Mouse (Mus musculus) forebrain, embryonic 11.5 days (tissue): ENCODE measurements at regions not wholly inside any gene's neighbourhood (a gene's known extent, or its start where the extent isn't known, plus 50 kb on each side); places are given as distances from the start of the nearest gene placed in this dataset.
A peak's percentile ranks its signal among the peaks of the same experiment; 100 is the strongest.

ENCODE experiments used
- ATAC-seq: fragments of 200-750 bp; cut with Nextera tagmentation; replicated peaks from 2 replicates; pipeline ENCODE4 v1.8.0; 2017; ENCODE audit warnings: moderate TSS enrichment; ENCODE audit not compliant: low FRiP score
- DNase-seq: peaks from one replicate; pipeline ENCODE4 v3.0.0-alpha.2; 2017; ENCODE audit warnings: low spot score
- H3K27ac ChIP-seq: fragments of 300-500 bp; sonication (generic); 2 replicates; pipeline ENCODE4 v1.5.1; 2014; ENCODE audit warnings: low read depth, low read length
- H3K27me3 ChIP-seq: fragments of 300-500 bp; sonication (generic); 2 replicates; pipeline ENCODE4 v1.6.1; 2014; ENCODE audit warnings: mild to moderate bottlenecking, low read length, mixed read lengths; ENCODE audit not compliant: control insufficient read depth, insufficient read depth
- H3K36me3 ChIP-seq: fragments of 300-500 bp; sonication (generic); 2 replicates; pipeline ENCODE4 v1.6.1; 2014; ENCODE audit warnings: mild to moderate bottlenecking, low read length, moderate library complexity, mixed read lengths; ENCODE audit not compliant: control insufficient read depth, insufficient read depth
- H3K4me1 ChIP-seq: fragments of 300-500 bp; sonication (generic); replicated peaks from 2 replicates; pipeline ENCODE4 v1.6.1; 2014; ENCODE audit warnings: low read length, mixed read lengths; ENCODE audit not compliant: control insufficient read depth, insufficient read depth
- H3K4me2 ChIP-seq: fragments of 300-500 bp; sonication (generic); 2 replicates; pipeline ENCODE4 v1.6.1; 2014; ENCODE audit warnings: low read depth, mild to moderate bottlenecking, low read length, moderate library complexity, mixed read lengths; ENCODE audit not compliant: severe bottlenecking
- H3K4me3 ChIP-seq: fragments of 300-500 bp; sonication (generic); 2 replicates; pipeline ENCODE4 v1.5.1; 2014; ENCODE audit warnings: low read depth, low read length
- H3K9ac ChIP-seq: fragments of 300-500 bp; sonication (generic); 2 replicates; pipeline ENCODE4 v1.6.1; 2014; ENCODE audit warnings: low read length
- H3K9me3 ChIP-seq: fragments of 300-500 bp; sonication (generic); 2 replicates; pipeline ENCODE4 v1.6.1; 2016; ENCODE audit warnings: low read length, mixed read lengths; ENCODE audit not compliant: control insufficient read depth
- WGBS: fragments of 180-500 bp; shearing (Covaris S2); extraction: QIAGEN DNeasy Blood & Tissue Kit; methylation state at CpG from one replicate; pipeline ENCODE4 v1.1.7; 2014; 5-methylcytosine and 5-hydroxymethylcytosine counted together

GRCm38 (mm10) chr12:106378303-106379075, 368.5 kb downstream of the Vrk1 start:
- DNase-seq (peak; percentile 65), ATAC-seq (no peak)
- H3K4me3 ChIP-seq: peak overlapping the region; percentile 19; the same call in 1 of the 2 replicates
- H3K9me3 ChIP-seq: no peaks in the 10 kb centered on the region
- peak overlapping the region; percentile 55 for H3K9ac ChIP-seq
- no peaks in the 10 kb centered on the region for H3K36me3 ChIP-seq
- peaks cover 10% of the 10 kb centered on the region; the same call in 1 of the 2 replicates for H3K4me1 ChIP-seq
- 10% methylated on average over 19 of the region's 19 CpGs for WGBS
- H3K27ac ChIP-seq: no peak overlapping the region
- H3K27me3 ChIP-seq: 0 out of 2 replicates have a peak, but pooled peaks cover 4% of the 10 kb centered on the region
- peak overlapping the region; percentile 61 for H3K4me2 ChIP-seq

GRCm38 (mm10) chr12:106379151-106379594, 369.1 kb downstream of the Vrk1 start:
- peak overlapping the region; percentile 19; the same call in 1 of the 2 replicates for H3K4me3 ChIP-seq
- peak overlapping the region; percentile 61 for H3K4me2 ChIP-seq
- peaks cover 10% of the 10 kb centered on the region; the same call in 1 of the 2 replicates for H3K4me1 ChIP-seq
- 2% methylated on average over 14 of the region's 14 CpGs for WGBS
- peak; percentile 76 for DNase-seq
- H3K9me3 ChIP-seq: no peaks in the 10 kb centered on the region
- H3K36me3 ChIP-seq: no peaks in the 10 kb centered on the region
- peak; percentile 78 for ATAC-seq
- peak overlapping the region; percentile 55 for H3K9ac ChIP-seq
- no peak overlapping the region for H3K27ac ChIP-seq
- H3K27me3 ChIP-seq: 0 out of 2 replicates have a peak, but pooled peaks cover 4% of the 10 kb centered on the region

DNA sequence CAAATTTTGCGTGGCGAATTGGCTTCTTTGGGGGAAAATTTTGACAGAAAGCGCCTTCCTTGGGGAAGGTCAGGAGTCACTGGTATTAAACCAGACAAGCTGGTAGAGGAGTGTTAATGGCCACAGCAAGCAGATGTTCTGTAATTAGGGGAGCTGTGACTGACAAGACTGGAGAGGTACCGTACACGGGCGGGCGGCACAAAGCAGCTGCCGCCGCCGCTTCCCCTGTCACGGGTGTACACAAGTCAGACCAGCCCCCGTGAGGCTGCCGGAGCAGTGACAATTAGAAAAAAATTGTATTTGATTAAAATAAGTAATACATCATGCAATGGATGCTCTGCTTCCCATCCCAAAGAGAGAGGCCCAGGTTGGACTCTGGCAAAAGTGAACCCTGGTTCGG, 369.8 kb downstream of the Vrk1 start:
- no peak overlapping the region for H3K9ac ChIP-seq
- H3K36me3 ChIP-seq: no peaks in the 10 kb centered on the region
- H3K4me1 ChIP-seq: peaks cover 10% of the 10 kb centered on the region; the same call in 1 of the 2 replicates
- peak; percentile 78; the same call in 1 of the 2 replicates for ATAC-seq
- DNase-seq: no peak
- no peak overlapping the region for H3K27ac ChIP-seq
- H3K4me2 ChIP-seq: no peak overlapping the region
- 69% methylated on average over 14 of the region's 14 CpGs for WGBS
- 0 out of 2 replicates have a peak, but pooled peaks cover 3% of the 10 kb centered on the region for H3K27me3 ChIP-seq
- H3K4me3 ChIP-seq: no peak overlapping the region
- no peaks in the 10 kb centered on the region for H3K9me3 ChIP-seq

GRCm38 (mm10) chr12:106381821-106382220, 371.8 kb downstream of the Vrk1 start:
- DNase-seq (no peak), ATAC-seq (no peak)
- Histone ChIP-seq H3K9ac (no peak overlapping the region), H3K4me1 (peaks cover 10% of the 10 kb centered on the region; the same call in 1 of the 2 replicates), H3K36me3 (no peaks in the 10 kb centered on the region), H3K27me3 (0 out of 2 replicates have a peak, but pooled peaks cover 3% of the 10 kb centered on the region), H3K4me3 (no peak overlapping the region), H3K27ac (no peak overlapping the region), H3K9me3 (no peaks in the 10 kb centered on the region), H3K4me2 (no peak overlapping the region)
- 76% methylated on average over 15 of the region's 15 CpGs for WGBS

DNA sequence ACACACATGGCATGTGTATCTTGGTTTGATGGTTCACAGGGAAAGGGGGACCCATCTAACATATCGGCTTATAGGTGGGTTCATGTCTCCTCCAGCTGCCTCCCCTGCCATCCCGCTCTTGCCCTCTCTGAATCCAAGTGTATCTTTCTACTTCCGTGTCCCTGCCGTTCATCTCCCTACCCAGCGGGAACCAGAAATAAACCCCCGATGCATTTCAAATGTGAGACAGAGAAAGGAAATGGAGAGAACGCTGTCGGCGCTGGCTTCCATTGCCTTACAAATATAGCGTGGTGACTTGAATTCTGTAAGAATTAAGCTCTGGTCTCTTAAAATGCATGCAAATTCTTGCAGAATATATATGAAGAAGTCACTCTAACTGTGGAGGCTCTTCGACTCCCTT, 379.2 kb downstream of the Vrk1 start:
- no peaks in the 10 kb centered on the region for H3K36me3 ChIP-seq
- no peak overlapping the region for H3K4me3 ChIP-seq
- no peak overlapping the region for H3K27ac ChIP-seq
- no peaks in the 10 kb centered on the region for H3K4me1 ChIP-seq
- 94% methylated on average over 11 of the region's 11 CpGs for WGBS
- H3K27me3 ChIP-seq: no peaks in the 10 kb centered on the region
- no peak overlapping the region for H3K9ac ChIP-seq
- H3K9me3 ChIP-seq: no peaks in the 10 kb centered on the region
- ATAC-seq (no peak), DNase-seq (no peak)
- no peak overlapping the region for H3K4me2 ChIP-seq

DNA sequence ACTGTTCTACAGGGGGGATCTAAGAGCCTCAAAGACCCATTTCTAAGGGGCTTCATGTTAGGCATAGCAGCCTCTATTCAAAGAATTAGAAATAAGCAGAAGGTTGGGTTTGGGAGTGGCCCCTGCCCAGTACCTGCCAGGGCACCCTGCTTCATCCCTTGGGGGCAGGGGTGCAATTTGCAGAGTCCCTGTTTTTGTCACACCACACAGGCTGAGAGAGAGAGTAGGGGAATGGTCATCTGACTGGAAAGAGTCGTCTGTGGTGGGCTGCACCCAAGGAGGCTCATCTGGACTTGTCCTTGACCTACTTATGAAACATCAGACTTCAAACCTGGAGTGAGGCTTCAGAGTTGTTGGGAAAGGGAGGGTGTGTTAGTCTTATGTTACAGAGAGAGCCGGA, 382.3 kb downstream of the Vrk1 start:
- Histone ChIP-seq H3K4me1 (no peaks in the 10 kb centered on the region), H3K4me2 (no peak overlapping the region), H3K9me3 (no peaks in the 10 kb centered on the region), H3K27ac (no peak overlapping the region), H3K9ac (no peak overlapping the region), H3K36me3 (no peaks in the 10 kb centered on the region), H3K27me3 (no peaks in the 10 kb centered on the region), H3K4me3 (no peak overlapping the region)
- DNase-seq: no peak
- no peak for ATAC-seq
- WGBS: 84% methylated on average over 2 of the region's 2 CpGs

DNA sequence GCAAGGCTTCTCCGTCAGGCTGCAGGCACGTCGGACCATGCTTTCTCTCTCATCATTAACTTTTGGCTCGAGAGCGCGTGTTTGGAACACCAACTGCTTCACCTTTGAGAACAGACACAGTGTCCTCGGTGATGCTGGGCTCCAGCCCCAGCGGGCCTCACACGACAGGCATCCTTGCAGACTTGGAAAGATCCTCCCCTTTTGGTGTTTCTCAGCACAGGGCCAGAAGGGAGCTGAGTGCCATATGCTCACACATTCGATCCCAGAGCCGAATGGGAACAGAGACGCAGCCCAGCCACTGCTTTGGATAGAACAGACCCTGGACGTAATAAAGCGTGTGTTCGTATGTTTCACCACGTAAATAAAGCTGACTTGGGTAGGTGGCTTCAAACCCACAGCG, 389.1 kb downstream of the Vrk1 start:
- no peak overlapping the region for H3K9ac ChIP-seq
- H3K27ac ChIP-seq: no peak overlapping the region
- H3K27me3 ChIP-seq: no peaks in the 10 kb centered on the region
- H3K4me1 ChIP-seq: no peaks in the 10 kb centered on the region
- H3K4me3 ChIP-seq: no peak overlapping the region
- DNase-seq (no peak), ATAC-seq (no peak)
- no peaks in the 10 kb centered on the region for H3K36me3 ChIP-seq
- no peaks in the 10 kb centered on the region for H3K9me3 ChIP-seq
- no peak overlapping the region for H3K4me2 ChIP-seq
- WGBS: 91% methylated on average over 17 of the region's 17 CpGs

DNA sequence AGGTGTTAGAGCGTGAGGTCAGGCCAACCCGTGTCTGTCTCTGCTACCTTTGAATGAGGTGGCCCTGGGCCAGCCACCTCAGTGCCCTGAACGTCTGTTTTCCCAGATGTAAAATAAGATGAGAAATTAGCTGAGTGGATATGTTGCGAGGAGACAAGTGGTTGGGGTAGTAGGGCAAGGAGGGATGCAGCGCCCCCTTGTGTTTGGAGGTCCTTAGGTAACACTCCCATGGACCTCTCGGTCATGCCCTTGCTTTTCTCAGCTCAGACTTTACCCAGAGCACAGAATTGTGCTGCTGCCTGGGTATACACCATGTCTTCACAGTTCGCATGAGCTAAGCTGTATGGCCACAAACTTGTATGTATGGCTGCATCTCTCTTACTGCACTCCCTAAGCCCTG, 401.0 kb downstream of the Vrk1 start:
- Histone ChIP-seq H3K9me3 (no peaks in the 10 kb centered on the region), H3K4me3 (no peak overlapping the region), H3K9ac (no peak overlapping the region), H3K36me3 (no peaks in the 10 kb centered on the region), H3K27me3 (no peaks in the 10 kb centered on the region), H3K4me2 (no peak overlapping the region), H3K4me1 (no peaks in the 10 kb centered on the region), H3K27ac (no peak overlapping the region)
- ATAC-seq: no peak
- DNase-seq: no peak
- WGBS: 89% methylated on average over 7 of the region's 7 CpGs

- Histone ChIP-seq H3K4me2 (no peak overlapping the region), H3K4me3 (no peak overlapping the region), H3K4me1 (no peaks in the 10 kb centered on the region), H3K27ac (no peak overlapping the region), H3K27me3 (no peaks in the 10 kb centered on the region), H3K36me3 (no peaks in the 10 kb centered on the region), H3K9me3 (no peaks in the 10 kb centered on the region), H3K9ac (no peak overlapping the region)
- 79% methylated on average over 4 of the region's 4 CpGs for WGBS
- DNase-seq: no peak
- no peak for ATAC-seq
Measured at GRCm38 (mm10) chr12:106426631-106427030, 416.6 kb downstream of the Vrk1 start.
